Mouse (Mus musculus) forebrain, embryonic 15.5 days (tissue): ENCODE data around the gene Gm10961. TPM values are rescaled to one million over a fixed set of nuclear protein-coding genes. Genes with fewer than 3 reads are reported as not detected.

ENCODE experiments used
- ATAC-seq: fragments of 200-750 bp; cut with Nextera tagmentation; replicated peaks from 2 replicates; pipeline ENCODE4 v1.8.0; 2017; ENCODE audit warnings: mild to moderate bottlenecking, moderate TSS enrichment, moderate library complexity
- H3K27ac ChIP-seq: fragments of 300-500 bp; sonication (generic); replicated peaks from 2 replicates; pipeline ENCODE4 v1.5.1; 2015; ENCODE audit warnings: mild to moderate bottlenecking, inconsistent platforms
- H3K27me3 ChIP-seq: fragments of 300-500 bp; sonication (generic); 2 replicates; pipeline ENCODE4 v1.6.1; 2015; ENCODE audit warnings: inconsistent platforms
- H3K36me3 ChIP-seq: fragments of 300-500 bp; sonication (generic); 2 replicates; pipeline ENCODE4 v1.6.1; 2015; ENCODE audit warnings: mild to moderate bottlenecking, inconsistent platforms
- H3K4me1 ChIP-seq: fragments of 300-500 bp; sonication (generic); 2 replicates; pipeline ENCODE4 v1.6.1; 2015; ENCODE audit warnings: inconsistent platforms
- H3K4me2 ChIP-seq: fragments of 300-500 bp; sonication (generic); replicated peaks from 2 replicates; pipeline ENCODE4 v1.6.1; 2015; ENCODE audit warnings: mild to moderate bottlenecking, inconsistent platforms
- H3K4me3 ChIP-seq: fragments of 300-500 bp; sonication (generic); 2 replicates; pipeline ENCODE4 v1.5.1; 2015; ENCODE audit warnings: mild to moderate bottlenecking, inconsistent platforms
- H3K9ac ChIP-seq: fragments of 300-500 bp; sonication (generic); replicated peaks from 2 replicates; pipeline ENCODE4 v1.6.1; 2015; ENCODE audit warnings: mild to moderate bottlenecking, inconsistent platforms
- H3K9me3 ChIP-seq: fragments of 300-500 bp; sonication (generic); 2 replicates; pipeline ENCODE4 v1.6.1; 2016; ENCODE audit warnings: inconsistent platforms
- WGBS: fragments of 180-500 bp; shearing (Covaris S2); methylation state at CpG from one replicate; pipeline ENCODE4 v1.1.7; 2015; ENCODE audit warnings: mixed read lengths; 5-methylcytosine and 5-hydroxymethylcytosine counted together
- polyA plus RNA-seq: library from polyadenylated mRNA; unstranded; fragments of >200 nt; fragmentation: Nextera tagmentation; extraction: Ambion mirVana; gene quantifications from 2 replicates; pipeline ENCODE4 v1.2.1, GENCODE M21; 2015

Gm10961 gene
- polyA plus RNA-seq, 1 experiment from 2014 or later: not detected

DNA sequence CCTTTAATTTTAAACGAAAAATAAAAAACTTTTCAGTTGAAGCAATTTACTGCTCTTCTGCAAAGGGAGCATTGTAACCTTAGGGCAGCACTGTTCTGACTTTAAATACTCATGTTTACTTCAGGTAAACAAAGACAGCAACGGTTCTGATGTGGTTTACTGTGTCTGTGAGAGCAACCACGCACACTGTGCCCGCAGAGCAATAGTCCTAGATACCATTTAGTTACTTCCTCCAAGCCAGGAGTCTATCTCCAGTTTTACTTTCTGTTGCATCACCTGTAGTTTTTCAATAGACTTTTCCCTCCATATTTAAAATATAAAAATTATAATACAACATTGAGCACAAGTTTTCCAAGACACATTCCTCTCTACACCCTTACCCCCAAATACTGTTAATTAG, 39.4 kb downstream of the Gm10961 start:
- no peaks in the 10 kb centered on the region for H3K27me3 ChIP-seq
- H3K4me2 ChIP-seq: no peak overlapping the region
- no peaks in the 10 kb centered on the region for H3K9me3 ChIP-seq
- no peak overlapping the region for H3K9ac ChIP-seq
- no peak overlapping the region for H3K27ac ChIP-seq
- peaks cover 88% of the 10 kb centered on the region for H3K36me3 ChIP-seq
- H3K4me3 ChIP-seq: no peak overlapping the region
- ATAC-seq: no peak
- H3K4me1 ChIP-seq: no peaks in the 10 kb centered on the region
- WGBS: 90% methylated on average over 4 of the region's 4 CpGs

DNA sequence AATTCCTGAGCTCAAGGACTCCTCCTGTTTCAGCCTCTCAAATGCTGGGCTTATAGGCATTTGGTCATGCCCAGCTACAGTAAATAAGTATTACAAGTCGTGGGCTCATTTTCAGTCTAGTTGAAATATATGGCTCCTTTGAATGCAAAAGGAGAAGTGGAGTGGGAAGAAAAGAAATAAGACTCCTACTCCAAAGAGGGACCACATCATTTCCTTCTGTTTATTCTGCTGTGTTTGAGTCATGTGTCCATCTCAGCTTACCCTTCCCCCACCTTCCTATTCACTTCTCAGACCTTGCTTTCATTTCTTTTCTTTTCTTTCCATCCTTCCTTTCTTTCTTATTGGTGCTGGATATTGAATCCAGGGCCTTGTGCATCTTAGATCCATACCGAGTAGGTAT, 40.4 kb downstream of the Gm10961 start:
- Histone ChIP-seq H3K4me2 (no peak overlapping the region), H3K4me1 (no peaks in the 10 kb centered on the region), H3K4me3 (no peak overlapping the region), H3K9ac (no peak overlapping the region), H3K27ac (no peak overlapping the region), H3K36me3 (peaks cover 87% of the 10 kb centered on the region), H3K9me3 (no peaks in the 10 kb centered on the region), H3K27me3 (no peaks in the 10 kb centered on the region)
- 93% methylated on average over 2 of the region's 2 CpGs for WGBS
- no peak for ATAC-seq

DNA sequence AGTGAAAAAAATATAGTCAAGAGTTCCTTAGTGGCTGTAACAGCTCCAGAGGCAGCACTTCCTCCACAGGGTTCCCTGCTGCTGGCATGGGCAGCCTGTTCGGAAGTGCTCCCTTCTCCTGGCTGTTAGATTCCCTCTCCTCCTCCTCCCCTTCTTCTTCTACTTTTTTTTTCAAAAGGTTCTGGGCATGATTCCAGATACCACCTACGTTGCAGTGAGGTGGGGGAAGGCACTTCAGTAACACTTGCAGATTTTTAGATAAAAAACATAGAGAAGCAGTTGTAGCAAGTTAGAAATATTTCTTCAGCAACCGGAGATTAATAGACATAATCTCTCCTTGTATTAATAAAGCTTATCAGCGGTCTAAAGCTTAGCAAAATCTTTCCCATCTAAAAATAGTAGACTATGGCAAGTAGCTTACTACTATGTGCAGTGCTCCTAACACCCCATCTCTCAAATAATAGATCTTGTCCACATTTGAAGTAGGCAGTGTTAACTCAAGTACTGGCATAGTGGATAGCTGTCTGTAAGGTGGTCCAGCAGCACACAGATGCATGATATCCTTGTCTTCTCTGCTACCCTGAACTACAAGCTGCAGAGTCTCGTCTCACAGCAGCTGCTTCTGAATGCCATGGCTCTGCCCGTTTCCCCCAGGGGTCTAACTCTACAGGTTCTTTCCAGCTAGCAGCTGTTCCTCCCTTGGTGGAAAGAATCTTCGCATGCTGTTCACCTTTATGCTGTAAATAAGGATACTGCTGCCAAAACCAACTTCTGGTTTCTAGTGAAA, 49.9 kb downstream of the Gm10961 start:
- Histone ChIP-seq H3K27me3 (no peaks in the 10 kb centered on the region), H3K4me2 (no peak overlapping the region), H3K9ac (no peak overlapping the region), H3K9me3 (no peaks in the 10 kb centered on the region), H3K4me3 (no peak overlapping the region), H3K27ac (peak overlapping the region; percentile 65), H3K4me1 (peaks cover 35% of the 10 kb centered on the region), H3K36me3 (peaks cover 6% of the 10 kb centered on the region)
- WGBS: 23% methylated on average over 7 of the region's 7 CpGs
- peak; percentile 64 for ATAC-seq

Other genes with a start within 250 kb of the Gm10961 start
- gene Kcnc4, start 171.8 kb upstream of the Gm10961 start, polyA plus RNA-seq: 1.6 and 1.8 TPM in 2 replicates
- 17.2 and 19.6 TPM in 2 replicates for gene Slc6a17, start 113.3 kb upstream of the Gm10961 start, polyA plus RNA-seq
- 0.13 TPM in 1 of 2 replicates, not detected in the other for gene Ubl4b, start 76.2 kb upstream of the Gm10961 start, polyA plus RNA-seq
- gene Alx3, start 36.3 kb upstream of the Gm10961 start, polyA plus RNA-seq: 2.5 and 3.1 TPM in 2 replicates
- 148 and 149 TPM in 2 replicates for gene Strip1, start 372 bp downstream of the Gm10961 start, polyA plus RNA-seq
- gene Ahcyl1, start 65.2 kb downstream of the Gm10961 start, polyA plus RNA-seq: 110 and 114 TPM in 2 replicates
- 6.5 and 7.9 TPM in 2 replicates for gene Csf1, start 129.1 kb downstream of the Gm10961 start, polyA plus RNA-seq
- gene Eps8l3, start 245.9 kb downstream of the Gm10961 start, polyA plus RNA-seq: not detected in 2 replicates